Mouse (Mus musculus): ENCODE results near the gene Vmn1r16. TPM values are rescaled to one million over a fixed set of nuclear protein-coding genes. Genes with fewer than 3 reads are reported as not detected.

The Vmn1r16 gene
- polyA plus RNA-seq, 1 experiment from 2014 or later: not detected

Other genes with a start within 250 kb of the Vmn1r16 start
- not detected in 2 replicates for gene Vmn1r10, start 220.0 kb downstream of the Vmn1r16 start, polyA plus RNA-seq (2015; fragmentation: Nextera tagmentation; extraction: Ambion mirVana)
- gene Vmn1r11, start 196.0 kb downstream of the Vmn1r16 start, polyA plus RNA-seq (2015; fragmentation: Nextera tagmentation; extraction: Ambion mirVana): not detected in 2 replicates
- not detected in 2 replicates for gene Vmn1r12, start 172.6 kb downstream of the Vmn1r16 start, polyA plus RNA-seq (2015; fragmentation: Nextera tagmentation; extraction: Ambion mirVana)
- gene Vmn1r13, start 126.2 kb downstream of the Vmn1r16 start, polyA plus RNA-seq (2015; fragmentation: Nextera tagmentation; extraction: Ambion mirVana): not detected in 2 replicates
- gene Vmn1r14, start 97.8 kb downstream of the Vmn1r16 start, polyA plus RNA-seq (2015; fragmentation: Nextera tagmentation; extraction: Ambion mirVana): not detected in 2 replicates
- not detected in 2 replicates for gene Vmn1r15, start 71.5 kb downstream of the Vmn1r16 start, polyA plus RNA-seq (2015; fragmentation: Nextera tagmentation; extraction: Ambion mirVana)
- not detected in 2 replicates for gene Vmn1r17, start 34.2 kb upstream of the Vmn1r16 start, polyA plus RNA-seq (2015; fragmentation: Nextera tagmentation; extraction: Ambion mirVana)
- gene Vmn1r18, start 66.3 kb upstream of the Vmn1r16 start, polyA plus RNA-seq (2015; fragmentation: Nextera tagmentation; extraction: Ambion mirVana): not detected in 2 replicates
- gene Vmn1r19, start 74.3 kb upstream of the Vmn1r16 start, polyA plus RNA-seq (2015; fragmentation: Nextera tagmentation; extraction: Ambion mirVana): not detected in 2 replicates
- gene Vmn1r20, start 99.4 kb upstream of the Vmn1r16 start, polyA plus RNA-seq (2015; fragmentation: Nextera tagmentation; extraction: Ambion mirVana): 0.04 TPM in 1 of 2 replicates, not detected in the other
- gene Ppm1k, start 206.0 kb upstream of the Vmn1r16 start, polyA plus RNA-seq (2015; fragmentation: Nextera tagmentation; extraction: Ambion mirVana): 5.3 and 5.4 TPM in 2 replicates

Data from stomach, embryonic 16.5 days (tissue).